Mouse (Mus musculus): ENCODE results near the gene Smco2.

Smco2 gene

GRCm38 (mm10) chr6:146901929-146902328 is 52.0 kb downstream of the Smco2 start:
- in situ Hi-C loops (cut with MboI), result no loop called here

GRCm38 (mm10) chr6:146903632-146904031 is 53.7 kb downstream of the Smco2 start:
- in situ Hi-C loops (cut with MboI), result no loop called here

GRCm38 (mm10) chr6:146904707-146905106 is 54.8 kb downstream of the Smco2 start:
- in situ Hi-C loops (cut with MboI), result no loop called here

- in situ Hi-C loops (cut with MboI), result no loop called here
Measured at GRCm38 (mm10) chr6:146906000-146906786, 56.3 kb downstream of the Smco2 start.

- in situ Hi-C loops (cut with MboI), result no loop called here
Measured at GRCm38 (mm10) chr6:146907061-146907794, 57.3 kb downstream of the Smco2 start.

GRCm38 (mm10) chr6:146907795-146908190 is 57.9 kb downstream of the Smco2 start:
- in situ Hi-C loops (cut with MboI), result no loop called here

- in situ Hi-C loops (cut with MboI), result no loop called here
Measured at GRCm38 (mm10) chr6:146908801-146909200, 58.9 kb downstream of the Smco2 start.

- in situ Hi-C loops (cut with MboI), result no loop called here
Measured at GRCm38 (mm10) chr6:146909725-146910489, 60.0 kb downstream of the Smco2 start.

- in situ Hi-C loops (cut with MboI), result no loop called here
Measured at GRCm38 (mm10) chr6:146910801-146911200, 60.9 kb downstream of the Smco2 start.

GRCm38 (mm10) chr6:146912835-146913488 is 63.1 kb downstream of the Smco2 start:
- in situ Hi-C loops (cut with MboI), result no loop called here

GRCm38 (mm10) chr6:146913489-146914198 is 63.7 kb downstream of the Smco2 start:
- in situ Hi-C loops (cut with MboI), result no loop called here

GRCm38 (mm10) chr6:146915808-146916207 is 65.9 kb downstream of the Smco2 start:
- in situ Hi-C loops (cut with MboI), result no loop called here

GRCm38 (mm10) chr6:146917396-146917795 is 67.5 kb downstream of the Smco2 start:
- in situ Hi-C loops (cut with MboI), result no loop called here

- in situ Hi-C loops (cut with MboI), result no loop called here
Measured at GRCm38 (mm10) chr6:146918341-146918740, 68.4 kb downstream of the Smco2 start.

Data from mature B cell (primary cell).